Mouse (Mus musculus) E14TG2a.4 (cell line): Measurements from ENCODE around the gene Rad51c.

Experiments
- H3K27me3 ChIP-seq: 2 replicates; pipeline ENCODE4 v1.6.1; 2014; ENCODE audit warnings: low read length, control low read depth; ENCODE audit not compliant: insufficient read depth
- H3K36me3 ChIP-seq: 2 replicates; pipeline ENCODE4 v1.6.1; 2014; ENCODE audit warnings: low read length, control low read depth; ENCODE audit not compliant: insufficient read depth
- H3K4me1 ChIP-seq: replicated peaks from 2 replicates; pipeline ENCODE4 v1.6.1; 2014; ENCODE audit warnings: low read depth, low read length, control low read depth
- H3K4me3 ChIP-seq: replicated peaks from 2 replicates; pipeline ENCODE4 v1.5.1; 2014; ENCODE audit warnings: mild to moderate bottlenecking, low read length
- H3K9me3 ChIP-seq: 2 replicates; pipeline ENCODE4 v1.6.1; 2014; ENCODE audit warnings: low read length, control low read depth
- CTCF ChIP-seq: conservative IDR thresholded peaks from 2 replicates; pipeline ENCODE4 v1.5.1; 2014; ENCODE audit warnings: low read length
- NANOG ChIP-seq: IDR thresholded peaks from 2 replicates; pipeline ENCODE4 v1.6.1; 2014; ENCODE audit warnings: borderline replicate concordance, low read length, mixed read lengths
- POU5F1 ChIP-seq: IDR thresholded peaks from 2 replicates; pipeline ENCODE4 v1.6.1; 2014; ENCODE audit warnings: low read length, borderline replicate concordance

Gene Rad51c

DNA sequence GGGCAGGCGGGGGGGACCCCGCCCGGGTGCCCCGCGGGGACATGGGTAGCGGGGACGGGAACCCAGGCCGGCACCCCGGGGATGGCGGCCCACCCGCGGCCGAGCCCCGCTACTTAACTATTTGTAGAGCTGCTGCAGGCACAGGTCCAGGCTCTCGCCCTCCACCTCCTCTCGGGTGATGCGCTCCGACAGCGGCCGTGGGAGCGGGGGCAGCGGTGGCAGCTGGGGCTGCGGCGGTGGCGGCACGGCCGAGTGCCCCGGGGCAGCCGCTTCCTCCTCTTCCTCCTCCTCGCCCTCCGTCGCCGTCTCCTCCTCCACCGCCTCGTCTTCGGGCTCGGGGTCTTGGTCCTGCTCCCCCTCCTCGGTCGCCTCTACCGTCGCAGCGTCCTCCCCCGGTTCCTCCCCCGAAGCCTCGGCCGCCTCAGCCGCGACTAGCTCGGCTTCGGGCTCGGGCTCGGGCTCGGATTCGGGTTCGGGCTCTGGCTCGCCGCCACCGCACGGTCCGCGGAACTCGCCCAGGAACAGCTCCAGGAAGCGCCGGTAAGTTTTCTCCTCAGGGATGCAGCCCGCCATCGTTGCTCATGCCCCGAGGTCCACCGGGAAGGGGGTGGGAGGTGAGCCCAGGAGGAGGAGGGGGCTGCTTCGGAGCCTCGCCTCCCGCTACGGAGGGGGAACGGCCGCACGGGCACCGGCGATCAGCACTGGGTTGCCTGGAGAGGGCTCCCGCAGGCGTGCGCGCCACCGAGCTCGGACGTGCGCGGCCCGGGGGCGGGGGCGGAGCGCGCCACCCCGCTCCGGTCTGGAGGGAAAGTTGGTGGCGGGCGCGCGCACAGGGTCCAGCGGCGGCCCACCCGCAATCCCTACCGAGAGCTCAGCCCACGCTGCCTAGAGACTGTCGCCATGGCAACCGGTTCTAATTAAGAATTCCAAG lies 46.2 kb downstream of the Rad51c start, which contains the start of gene Ppm1e:
TSS of gene Ppm1e (minus strand) at position 693 of the 931 bp plus-strand sequence.
- Histone ChIP-seq H3K4me3 (peak within 1 kb of the TSS; percentile 93), H3K4me1 (peaks cover 21% of the 10 kb centered on the region), H3K36me3 (no peaks in the 10 kb centered on the region), H3K27me3 (peaks cover 47% of the 10 kb centered on the region), H3K9me3 (no peaks in the 10 kb centered on the region)
- TF ChIP-seq CTCF (no peak), NANOG (no peak), POU5F1 (no peak)

DNA sequence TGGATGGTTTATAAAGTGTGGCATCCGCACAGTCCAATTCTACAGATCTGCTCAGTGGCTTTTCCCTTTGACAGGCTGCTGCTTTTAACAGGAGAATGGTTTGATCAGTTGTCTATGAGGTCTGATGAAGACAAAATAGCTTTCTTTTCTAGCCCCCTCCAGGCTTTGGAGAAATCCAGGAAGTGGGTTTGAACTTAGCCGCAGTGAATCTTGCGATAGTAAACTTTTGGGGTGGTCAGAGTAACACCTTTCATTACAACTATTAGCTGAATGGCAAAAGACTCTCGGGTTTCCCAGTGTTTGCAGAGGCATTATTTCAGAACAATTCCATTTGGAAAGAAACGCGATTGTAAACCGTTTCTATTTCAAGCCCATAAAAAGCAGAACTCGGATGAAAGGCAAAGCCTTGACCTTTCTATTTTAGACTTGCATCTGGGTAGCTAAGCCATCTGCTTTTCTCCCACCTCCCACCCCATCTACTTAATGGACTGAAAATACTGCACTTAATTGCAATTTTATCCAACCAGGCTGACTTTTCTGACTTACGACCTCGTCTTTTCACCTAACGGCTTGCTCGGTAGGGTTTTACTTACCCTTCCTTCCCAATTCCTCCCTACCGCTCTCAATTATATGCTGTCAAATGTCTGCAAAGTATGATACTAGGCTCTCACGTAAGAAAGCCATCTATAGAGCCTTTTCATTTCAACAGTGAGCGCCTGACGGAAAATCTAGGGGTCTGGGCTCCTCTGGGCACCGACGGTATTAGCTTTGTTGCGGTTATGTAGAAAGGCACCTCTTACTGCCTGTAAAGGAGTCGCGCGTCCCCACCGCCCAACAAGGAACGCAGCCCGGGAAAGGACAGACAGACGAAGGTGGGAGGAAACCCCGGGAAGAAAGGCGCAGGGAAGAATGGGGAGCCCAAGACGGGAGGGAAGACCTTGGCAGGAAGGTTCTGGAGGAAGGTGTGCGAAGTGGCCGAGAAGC lies 47.1 kb downstream of the Rad51c start:
- Histone ChIP-seq H3K36me3 (no peaks in the 10 kb centered on the region), H3K4me1 (peaks cover 26% of the 10 kb centered on the region), H3K4me3 (peak overlapping the region; percentile 93), H3K27me3 (peaks cover 47% of the 10 kb centered on the region), H3K9me3 (no peaks in the 10 kb centered on the region)
- TF ChIP-seq CTCF: no peak

DNA sequence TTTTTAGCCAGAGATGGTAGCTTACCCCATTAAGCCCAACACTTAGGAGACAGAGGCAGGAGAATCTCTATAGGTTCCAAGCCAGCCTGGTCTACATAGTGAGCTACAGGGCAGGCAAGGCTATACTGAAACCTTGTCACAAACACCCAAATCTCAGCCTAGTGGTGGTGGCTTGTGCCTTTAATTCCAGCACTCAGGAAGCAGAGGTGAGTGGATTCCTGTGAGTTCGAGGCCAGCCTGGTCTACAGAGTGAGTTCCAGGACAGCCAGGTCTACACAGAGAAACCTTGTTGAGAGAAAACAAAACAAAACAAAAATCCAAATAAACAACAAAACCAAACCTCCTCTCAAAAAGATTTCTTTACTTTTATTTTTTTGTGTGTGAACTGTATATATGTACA lies 49.9 kb downstream of the Rad51c start:
- peaks cover 40% of the 10 kb centered on the region for H3K27me3 ChIP-seq
- H3K4me1 ChIP-seq: peaks cover 26% of the 10 kb centered on the region
- H3K36me3 ChIP-seq: no peaks in the 10 kb centered on the region
- no peak for TF ChIP-seq NANOG
- TF ChIP-seq POU5F1: no peak
- no peak for TF ChIP-seq CTCF
- H3K9me3 ChIP-seq: no peaks in the 10 kb centered on the region
- H3K4me3 ChIP-seq: no peak overlapping the region

DNA sequence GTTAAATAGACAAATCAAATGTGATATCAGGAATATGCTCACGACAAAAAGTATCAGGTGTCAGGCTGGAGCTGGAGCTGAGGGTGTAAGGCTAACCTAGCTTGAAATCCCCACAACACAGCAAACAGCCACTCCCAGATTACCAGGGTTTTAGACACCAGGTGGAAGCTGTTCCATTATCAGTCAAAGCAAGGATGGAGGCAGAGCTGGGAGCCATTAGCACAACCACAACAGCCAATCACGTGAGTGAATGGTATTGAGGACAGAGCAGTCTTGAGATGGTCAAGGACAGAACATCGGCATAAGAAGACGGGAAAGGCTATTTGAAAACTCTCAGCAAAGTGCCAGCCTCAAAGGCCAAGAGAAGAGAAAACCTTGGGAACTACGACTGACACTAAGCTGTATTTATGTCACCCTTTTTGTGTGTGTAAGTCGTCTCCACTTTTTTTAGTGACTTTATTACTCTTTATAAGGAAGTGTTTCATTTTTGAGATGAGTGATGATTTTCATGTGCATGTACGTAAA lies 51.0 kb downstream of the Rad51c start:
- Histone ChIP-seq H3K4me3 (no peak overlapping the region), H3K9me3 (no peaks in the 10 kb centered on the region), H3K4me1 (peaks cover 21% of the 10 kb centered on the region), H3K27me3 (peaks cover 33% of the 10 kb centered on the region), H3K36me3 (no peaks in the 10 kb centered on the region)
- TF ChIP-seq POU5F1 (no peak), CTCF (no peak), NANOG (no peak)
